Mouse (Mus musculus) MEL (cell line): ENCODE measurements around the gene Anp32e. TPM values are rescaled to one million over a fixed set of nuclear protein-coding genes. Genes with fewer than 3 reads are reported as not detected.

Experiments used
- DNase-seq: peaks from one replicate; pipeline ENCODE4 v3.0.0; 2011; ENCODE audit warnings: low read depth, low spot score
- H3K27ac ChIP-seq: 2 replicates; pipeline ENCODE4 v1.5.1; 2012; ENCODE audit warnings: low read depth, mild to moderate bottlenecking, control low read depth, low read length, moderate library complexity; ENCODE audit not compliant: control insufficient read depth
- H3K27me3 ChIP-seq, 2 experiments: fragments of 150-350 bp in 1 of 2; sonication (generic) in 1 of 2; 2 replicates each; pipeline ENCODE4 v1.6.1; 2012; ENCODE audit warnings: low read length in 2 of 2, mild to moderate bottlenecking in 2 of 2, improper control_type of control experiment in 1 of 2, moderate library complexity in 1 of 2; ENCODE audit not compliant: insufficient read depth in 2 of 2, control insufficient read depth in 1 of 2
- H3K36me3 ChIP-seq, 2 experiments: 2 replicates each; pipeline ENCODE4 v1.6.1; 2012 to 2014; ENCODE audit warnings: low read length in 2 of 2, improper control_type of control experiment in 1 of 2, inconsistent platforms in 1 of 2, mild to moderate bottlenecking in 1 of 2; ENCODE audit not compliant: insufficient read depth in 2 of 2, control insufficient read depth in 1 of 2
- H3K4me1 ChIP-seq, 2 experiments: fragments of 150-350 bp in 1 of 2; sonication (generic) in 1 of 2; 2 replicates each; pipeline ENCODE4 v1.6.1; 2012; ENCODE audit warnings: low read length in 2 of 2, improper control_type of control experiment in 1 of 2, mild to moderate bottlenecking in 1 of 2; ENCODE audit not compliant: insufficient read depth in 2 of 2, control insufficient read depth in 1 of 2
- H3K4me3 ChIP-seq, 2 experiments: fragments of 150-350 bp in 1 of 2; sonication (generic) in 1 of 2; 2 replicates each; pipeline ENCODE4 v1.5.1; 2012; ENCODE audit warnings: low read depth in 2 of 2, low read length in 2 of 2, mild to moderate bottlenecking in 2 of 2, moderate library complexity in 2 of 2, control low read depth in 1 of 2, improper control_type of control experiment in 1 of 2; ENCODE audit not compliant: control insufficient read depth in 1 of 2, insufficient read depth in 1 of 2
- H3K79me2 ChIP-seq: 2 replicates; pipeline ENCODE4 v1.6.1; 2012; ENCODE audit warnings: mild to moderate bottlenecking, low read length, moderate library complexity; ENCODE audit not compliant: control insufficient read depth, poor library complexity, insufficient read depth
- H3K9ac ChIP-seq: 2 replicates; pipeline ENCODE4 v1.6.1; 2012; ENCODE audit warnings: low read depth, mild to moderate bottlenecking, control low read depth, low read length, moderate library complexity; ENCODE audit not compliant: control insufficient read depth, poor library complexity, severe bottlenecking
- H3K9me3 ChIP-seq: fragments of 150-350 bp; sonication (generic); replicated peaks from 2 replicates; pipeline ENCODE4 v1.6.1; 2012; ENCODE audit warnings: mild to moderate bottlenecking, low read length, improper control_type of control experiment, moderate library complexity; ENCODE audit not compliant: insufficient read depth
- BHLHE40 ChIP-seq: IDR thresholded peaks from 2 replicates; pipeline ENCODE4 v1.6.1; 2012; ENCODE audit warnings: low read depth, mild to moderate bottlenecking, inconsistent platforms, low read length, improper control_type of control experiment, borderline replicate concordance
- CHD1 ChIP-seq: IDR thresholded peaks from 2 replicates; pipeline ENCODE4 v1.6.1; 2012; ENCODE audit warnings: low read depth, mild to moderate bottlenecking, inconsistent platforms, low read length, improper control_type of control experiment
- ELF1 ChIP-seq: IDR thresholded peaks from 2 replicates; pipeline ENCODE4 v1.6.1; 2014; ENCODE audit warnings: low read depth, mild to moderate bottlenecking, inconsistent platforms, low read length, improper control_type of control experiment, moderate library complexity
- EP300 ChIP-seq, 2 experiments: IDR thresholded peaks; 2 replicates each; pipeline ENCODE4 v1.6.1; 2011; ENCODE audit warnings: improper control_type of control experiment in 2 of 2, low read length in 2 of 2, low read depth in 1 of 2, mild to moderate bottlenecking in 1 of 2
- ETS1 ChIP-seq: IDR thresholded peaks from 2 replicates; pipeline ENCODE4 v1.6.1; 2012; ENCODE audit warnings: low read depth, mild to moderate bottlenecking, inconsistent platforms, low read length, improper control_type of control experiment, moderate library complexity
- GATA1 ChIP-seq: IDR thresholded peaks from 2 replicates; pipeline ENCODE4 v1.6.1; 2011; ENCODE audit warnings: low read depth, low read length, improper control_type of control experiment
- KAT2A ChIP-seq: conservative IDR thresholded peaks from 2 replicates; pipeline ENCODE4 v1.6.1; 2012; ENCODE audit warnings: low read depth, low read length, improper control_type of control experiment, inconsistent platforms
- MAFK ChIP-seq: IDR thresholded peaks from 2 replicates; pipeline ENCODE4 v1.6.1; 2011; ENCODE audit warnings: low read depth, mild to moderate bottlenecking, low read length, improper control_type of control experiment, borderline replicate concordance
- MAZ ChIP-seq: IDR thresholded peaks from 2 replicates; pipeline ENCODE4 v1.6.1; 2012; ENCODE audit warnings: low read depth, mild to moderate bottlenecking, inconsistent platforms, low read length, improper control_type of control experiment
- MEF2A ChIP-seq: IDR thresholded peaks from 2 replicates; pipeline ENCODE4 v1.6.1; 2014; ENCODE audit warnings: low read depth, mild to moderate bottlenecking, inconsistent platforms, low read length, improper control_type of control experiment; ENCODE audit not compliant: poor library complexity, insufficient replicate concordance, severe bottlenecking; ENCODE audit errors: extremely low read depth
- MXI1 ChIP-seq: IDR thresholded peaks from 2 replicates; pipeline ENCODE4 v1.6.1; 2011; ENCODE audit warnings: mild to moderate bottlenecking, low read depth, low read length, improper control_type of control experiment
- MYC ChIP-seq: IDR thresholded peaks from 2 replicates; pipeline ENCODE4 v1.6.1; 2011; ENCODE audit warnings: low read depth, mild to moderate bottlenecking, low read length, improper control_type of control experiment, moderate library complexity
- NELFE ChIP-seq: IDR thresholded peaks from 2 replicates; pipeline ENCODE4 v1.6.1; 2011; ENCODE audit warnings: low read depth, low read length, improper control_type of control experiment
- NRF1 ChIP-seq: IDR thresholded peaks from 2 replicates; pipeline ENCODE4 v1.6.1; 2014; ENCODE audit warnings: low read depth, mild to moderate bottlenecking, inconsistent platforms, low read length, improper control_type of control experiment, moderate library complexity; ENCODE audit not compliant: poor library complexity, insufficient read depth, severe bottlenecking
- POLR2A ChIP-seq, 2 experiments: IDR thresholded peaks; 2 replicates each; pipeline ENCODE4 v1.6.1; 2011 to 2012; ENCODE audit warnings: low read length in 2 of 2, mild to moderate bottlenecking in 2 of 2, control low read depth in 1 of 2, improper control_type of control experiment in 1 of 2, low read depth in 1 of 2, moderate library complexity in 1 of 2; ENCODE audit not compliant: control insufficient read depth in 1 of 2, insufficient read depth in 1 of 2, poor library complexity in 1 of 2
- POLR2AphosphoS2 ChIP-seq: IDR thresholded peaks from 2 replicates; pipeline ENCODE4 v1.6.1; 2011; ENCODE audit warnings: low read length, improper control_type of control experiment
- POLR2AphosphoS5 ChIP-seq: IDR thresholded peaks from 2 replicates; pipeline ENCODE4 v1.6.1; 2012; ENCODE audit warnings: low read depth, borderline replicate concordance, mild to moderate bottlenecking, inconsistent platforms, low read length, moderate library complexity, mixed read lengths
- RAD21 ChIP-seq: IDR thresholded peaks from 2 replicates; pipeline ENCODE4 v1.6.1; 2011; ENCODE audit warnings: mild to moderate bottlenecking, low read depth, low read length, improper control_type of control experiment
- RCOR1 ChIP-seq: IDR thresholded peaks from 2 replicates; pipeline ENCODE4 v1.6.1; 2012; ENCODE audit warnings: low read depth, mild to moderate bottlenecking, inconsistent platforms, low read length, improper control_type of control experiment
- SIN3A ChIP-seq: IDR thresholded peaks from 2 replicates; pipeline ENCODE4 v1.6.1; 2012; ENCODE audit warnings: low read length, improper control_type of control experiment, inconsistent platforms
- TBP ChIP-seq: IDR thresholded peaks from 2 replicates; pipeline ENCODE4 v1.8.0; 2011; ENCODE audit warnings: low read depth, low read length, improper control_type of control experiment
- USF1 ChIP-seq: IDR thresholded peaks from 2 replicates; pipeline ENCODE4 v1.6.1; 2014; ENCODE audit warnings: low read depth, mild to moderate bottlenecking, inconsistent platforms, low read length, improper control_type of control experiment, moderate library complexity
- ZC3H11A ChIP-seq: IDR thresholded peaks from 2 replicates; pipeline ENCODE4 v1.6.1; 2012; ENCODE audit warnings: low read depth, mild to moderate bottlenecking, inconsistent platforms, low read length, improper control_type of control experiment
- ZKSCAN1 ChIP-seq: IDR thresholded peaks from 2 replicates; pipeline ENCODE4 v1.6.1; 2012; ENCODE audit warnings: low read depth, mild to moderate bottlenecking, inconsistent platforms, low read length, improper control_type of control experiment, moderate library complexity
- ZMIZ1 ChIP-seq: IDR thresholded peaks from 2 replicates; pipeline ENCODE4 v1.6.1; 2012; ENCODE audit warnings: low read depth, mild to moderate bottlenecking, inconsistent platforms, low read length, improper control_type of control experiment, moderate library complexity
- ZNF384 ChIP-seq: IDR thresholded peaks from 2 replicates; pipeline ENCODE4 v1.6.1; 2012; ENCODE audit warnings: low read depth, mild to moderate bottlenecking, inconsistent platforms, low read length, improper control_type of control experiment
- polyA plus RNA-seq, 2 experiments: library from polyadenylated mRNA; stranded (reverse) in 1 of 2; unstranded in 1 of 2; fragments of >175 nt in 1 of 2; fragments of >200 nt in 1 of 2; gene quantifications; 2 replicates each; pipeline versions ENCODE4 v1.2.1 to v1.2.4; 2012; ENCODE audit warnings: low replicate concordance in 2 of 2, low read depth in 1 of 2; ENCODE audit not compliant: insufficient read length in 2 of 2, insufficient read depth in 1 of 2, missing spikeins in 1 of 2
- total RNA-seq: library from RNA; depleted of rRNA; stranded (reverse); fragments of 300-350 nt; gene quantifications from 2 replicates; pipeline ENCODE4 v1.2.3, GENCODE M21; 2012

Gene Anp32e
- total and polyA plus RNA-seq, 3 experiments, result 159 to 748 (median 412) TPM

DNA sequence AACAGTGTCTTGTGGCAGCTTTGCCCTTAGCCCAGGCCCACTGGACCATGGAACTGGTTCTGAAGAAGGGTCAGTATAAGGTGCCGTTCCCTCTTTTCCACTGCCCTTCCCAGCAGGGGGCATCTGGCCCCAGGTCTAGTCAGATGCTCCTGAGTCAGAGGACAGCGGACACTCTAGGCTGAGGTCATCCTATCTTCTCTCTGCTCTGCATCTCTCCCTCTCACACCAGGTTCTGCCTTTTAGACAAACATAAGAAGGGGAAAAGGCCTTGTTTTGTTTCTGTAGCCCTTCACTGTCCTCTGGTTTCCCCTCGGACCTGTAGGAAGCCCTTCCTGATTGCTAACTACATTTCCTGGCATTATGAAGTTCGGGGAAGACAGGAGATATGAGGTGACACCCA lies 64.8 kb downstream of the Anp32e start:
- Histone ChIP-seq H3K4me3 (no peak overlapping the region), H3K79me2 (peaks cover 3% of the 10 kb centered on the region; the same call in 1 of the 2 replicates), H3K36me3 (peaks cover 0 to 14% of the 10 kb centered on the region in 2 experiments; a peak in 2 of 4 replicates), H3K4me1 (peaks cover 11 to 19% of the 10 kb centered on the region in 2 experiments), H3K27me3 (no peaks in the 10 kb centered on the region), H3K27ac (no peak overlapping the region), H3K9ac (no peak overlapping the region), H3K9me3 (no peaks in the 10 kb centered on the region)
- DNase-seq, result no peak
- TF ChIP-seq POLR2AphosphoS2, result no peak
- TF ChIP-seq POLR2AphosphoS5, result no peak
- no peak for TF ChIP-seq RAD21
- no peak for TF ChIP-seq MEF2A
- no peak for TF ChIP-seq MXI1
- TF ChIP-seq MAFK, result no peak
- no peak for TF ChIP-seq SIN3A
- TF ChIP-seq ZMIZ1, result no peak
- TF ChIP-seq NRF1, result no peak
- TF ChIP-seq ELF1, result no peak
- no peak for TF ChIP-seq USF1
- no peak for TF ChIP-seq MAZ
- TF ChIP-seq ZNF384, result no peak
- TF ChIP-seq MYC, result no peak
- TF ChIP-seq ZKSCAN1, result no peak
- TF ChIP-seq CHD1, result no peak
- no peak for TF ChIP-seq GATA1
- TF ChIP-seq BHLHE40, result no peak
- TF ChIP-seq EP300 (IDR thresholded peaks at IDR 0.05; ENCODE audit: low read depth in 1 of 2, low read length in 2 of 2), result no peak
- no peak for TF ChIP-seq NELFE

DNA sequence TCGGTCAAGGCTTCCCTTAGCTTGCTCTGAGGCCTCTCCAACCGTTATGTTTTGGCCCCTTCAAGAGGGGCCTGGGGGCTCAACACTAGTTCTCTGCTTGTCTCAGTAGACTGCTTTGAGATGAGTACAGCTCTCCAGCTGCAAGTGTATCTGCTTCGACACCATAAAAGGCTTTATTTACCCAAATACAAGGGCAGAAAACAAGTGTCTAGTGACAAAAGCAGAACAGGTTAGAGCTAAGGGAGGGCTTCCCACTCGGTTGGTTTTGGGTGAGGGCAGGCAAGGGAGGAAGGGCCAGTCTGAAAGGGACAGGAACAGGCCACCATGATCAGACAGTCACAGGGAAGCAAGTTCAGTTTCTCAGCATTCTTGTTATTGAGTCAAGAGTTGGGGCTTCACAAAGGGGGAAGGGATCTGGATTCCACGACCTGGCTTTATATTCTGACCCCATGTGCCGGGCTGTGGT lies 65.4 kb downstream of the Anp32e start:
- Histone ChIP-seq H3K27ac (no peak overlapping the region), H3K79me2 (peaks cover 3% of the 10 kb centered on the region; the same call in 1 of the 2 replicates), H3K4me3 (no peak overlapping the region), H3K4me1 (peaks cover 11 to 22% of the 10 kb centered on the region in 2 experiments), H3K36me3 (peaks cover 0 to 14% of the 10 kb centered on the region in 2 experiments; a peak in 2 of 4 replicates), H3K27me3 (no peaks in the 10 kb centered on the region)
- DNase-seq, result no peak
- TF ChIP-seq POLR2AphosphoS5 (no peak), ETS1 (no peak), RCOR1 (no peak), POLR2A (IDR thresholded peaks at IDR 0.05; ENCODE audit: control insufficient read depth in 1 of 2, insufficient read depth in 1 of 2, low read depth in 1 of 2, low read length in 2 of 2, poor library complexity in 1 of 2) (no peak), ZC3H11A (no peak), TBP (no peak), KAT2A (no peak), EP300 (IDR thresholded peaks at IDR 0.05; ENCODE audit: low read depth in 1 of 2, low read length in 2 of 2) (no peak)
- TF ChIP-seq, all 39 proteins: peak for 0
- no peaks in the 10 kb centered on the region for H3K9me3 ChIP-seq
- H3K9ac ChIP-seq, result no peak overlapping the region
